8 mouse cellular contexts compared by ENCODE assay signal in the genomic region with DNA sequence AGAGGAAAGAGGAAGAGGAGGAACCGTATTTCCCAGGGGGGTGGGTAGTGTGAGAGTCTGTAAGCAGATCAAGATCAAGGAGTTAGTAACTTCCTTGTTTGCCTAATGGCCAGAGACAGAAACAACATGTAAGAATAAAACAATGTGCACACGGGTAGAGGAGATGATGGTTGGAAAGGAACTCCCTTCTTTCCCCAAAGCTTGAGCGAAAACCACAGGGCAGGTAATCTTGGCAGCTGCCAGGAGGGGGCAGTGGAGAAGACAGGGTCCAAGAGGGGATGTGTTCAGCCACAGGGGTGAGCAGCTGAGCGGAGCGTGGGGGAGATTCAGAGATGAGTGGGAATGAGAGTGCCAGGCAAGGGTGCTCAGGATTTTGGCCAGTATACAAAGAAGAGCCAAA. TPM values are rescaled to one million over a fixed set of nuclear protein-coding genes. Genes with fewer than 3 reads are reported as not detected.
DNase-seq lines count a peak whose midpoint lies in the region; ATAC-seq and TF ChIP-seq lines count a peak whose summit lies in the region.

No protein-coding gene starts in this region.

- H3K4me3 ChIP-seq in hindbrain, embryonic 11.5 days (ENCODE audit: low read depth, low read length), result no peak overlapping the region
- H3K4me3 ChIP-seq in hindbrain, embryonic 14.5 days (replicated peaks; ENCODE audit: low read length), result no peak overlapping the region

- CTCF ChIA-PET in Patski (lab: Charles Lee), result no interaction called here

- no peaks in the 10 kb centered on the region for H3K9me3 ChIP-seq in hindbrain, embryonic 11.5 days (ENCODE audit: control insufficient read depth, low read length)
- H3K9me3 ChIP-seq in hindbrain, embryonic 14.5 days (ENCODE audit: control insufficient read depth, low read length), result no peaks in the 10 kb centered on the region; the same call in 1 of the 2 replicates

- peak; percentile 59 for DNase-seq in hindbrain, embryonic 11.5 days (ENCODE audit: low spot score)
- DNase-seq in hindbrain, embryonic 14.5 days (ENCODE audit: low spot score), result no peak
- peak; percentile 48 for DNase-seq in CD4-positive helper T cell, adult 2 months (ENCODE audit: low read depth, low spot score)
- no peak for DNase-seq in Patski (ENCODE audit: low read depth, low spot score)
- DNase-seq in kidney, postnatal 14 days, result peak; percentile 29
- DNase-seq in retina, embryonic 14.5 days (ENCODE audit: low spot score), result peak; percentile 55
- DNase-seq in layer of hippocampus, adult 18-20 months (ENCODE audit: low spot score in 2 of 2), result no peak

- H3K4me1 ChIP-seq in hindbrain, embryonic 11.5 days (replicated peaks; ENCODE audit: control insufficient read depth, insufficient read depth, low read length), result no peaks in the 10 kb centered on the region
- H3K4me1 ChIP-seq in hindbrain, embryonic 14.5 days (replicated peaks; ENCODE audit: control insufficient read depth, insufficient read depth, low read length), result no peaks in the 10 kb centered on the region

- in situ Hi-C loops in Patski (cut with MboI; ENCODE audit: low pct_unique_long_range_greater_than_20kb), result no loop called here

- H3K27ac ChIP-seq in hindbrain, embryonic 11.5 days (ENCODE audit: low read depth, low read length), result no peak overlapping the region
- no peak overlapping the region for H3K27ac ChIP-seq in hindbrain, embryonic 14.5 days

- no peak overlapping the region for H3K4me2 ChIP-seq in hindbrain, embryonic 11.5 days (replicated peaks; ENCODE audit: low read depth, low read length)
- H3K4me2 ChIP-seq in hindbrain, embryonic 14.5 days (replicated peaks), result no peak overlapping the region

- H3K36me3 ChIP-seq in hindbrain, embryonic 11.5 days (ENCODE audit: control insufficient read depth, insufficient read depth, low read length), result 0 out of 2 replicates have a peak, but pooled peaks cover 4% of the 10 kb centered on the region
- peaks cover 56% of the 10 kb centered on the region for H3K36me3 ChIP-seq in hindbrain, embryonic 14.5 days (replicated peaks; ENCODE audit: control insufficient read depth, insufficient read depth)

- no peak overlapping the region for H3K9ac ChIP-seq in hindbrain, embryonic 11.5 days (ENCODE audit: low read depth, low read length)
- no peak overlapping the region for H3K9ac ChIP-seq in hindbrain, embryonic 14.5 days

- 80% methylated on average over 5 of the region's 5 CpGs for WGBS in hindbrain, embryonic 11.5 days
- 82% methylated on average over 5 of the region's 5 CpGs for WGBS in hindbrain, embryonic 14.5 days

- no peak for ATAC-seq in hindbrain, embryonic 11.5 days (ENCODE audit: low FRiP score)
- ATAC-seq in hindbrain, embryonic 14.5 days (ENCODE audit: low FRiP score), result no peak
- ATAC-seq in Patski, result no peak
- no peak for ATAC-seq in erythroblast, adult 5-6 weeks (replicated peaks; ENCODE audit: low FRiP score, poor library complexity, severe bottlenecking)

- TF ChIP-seq CTCF in Patski (IDR thresholded peaks at IDR 0.05), result peak; percentile 57

- no peaks in the 10 kb centered on the region for H3K27me3 ChIP-seq in hindbrain, embryonic 11.5 days (ENCODE audit: control insufficient read depth, insufficient read depth, low read length)
- H3K27me3 ChIP-seq in hindbrain, embryonic 14.5 days (ENCODE audit: control insufficient read depth, insufficient read depth, low read length), result no peaks in the 10 kb centered on the region
- H3K27me3 ChIP-seq in Patski, result no peaks in the 10 kb centered on the region

- POLR2A ChIA-PET in Patski (lab: Charles Lee), result no interaction called here

RNA-seq across cellular contexts. Expression of a gene that starts 48.1 kb away (rescaled TPM):
- 35.3 and 45.9 TPM in 2 replicates for polyA plus RNA-seq in hindbrain, embryonic 11.5 days (2014; fragmentation: Nextera tagmentation; extraction: Ambion mirVana)
- polyA plus RNA-seq in hindbrain, embryonic 14.5 days (2014; fragmentation: Nextera tagmentation; extraction: Ambion mirVana), result 41.1 and 43.1 TPM in 2 replicates
- polyA plus RNA-seq in Patski (2021), result 98.3 TPM
- 10 to 100 TPM; 64.2 to 65.8 TPM for total RNA-seq in layer of hippocampus, adult 18-20 months (2021)
- total RNA-seq in erythroblast, adult 5-6 weeks (2015; ENCODE audit: low replicate concordance), result 11.9 and 18.6 TPM in 2 replicates
- 36.5 and 36.7 TPM in 2 replicates for total RNA-seq in erythroblast, adult 5-6 weeks (2017; ENCODE audit: low replicate concordance)

Comparison
In these comparisons a context has a peak if more than half of its experiments do, and no peak if none do; other contexts are left out.
1. DNase-seq: peak in hindbrain, embryonic 11.5 days (single experiment), CD4-positive helper T cell, adult 2 months (single experiment), kidney, postnatal 14 days (single experiment) and retina, embryonic 14.5 days (single experiment); none in hindbrain, embryonic 14.5 days (single experiment), Patski (single experiment) and layer of hippocampus, adult 18-20 months (0 of 2).